In the genomic region with DNA sequence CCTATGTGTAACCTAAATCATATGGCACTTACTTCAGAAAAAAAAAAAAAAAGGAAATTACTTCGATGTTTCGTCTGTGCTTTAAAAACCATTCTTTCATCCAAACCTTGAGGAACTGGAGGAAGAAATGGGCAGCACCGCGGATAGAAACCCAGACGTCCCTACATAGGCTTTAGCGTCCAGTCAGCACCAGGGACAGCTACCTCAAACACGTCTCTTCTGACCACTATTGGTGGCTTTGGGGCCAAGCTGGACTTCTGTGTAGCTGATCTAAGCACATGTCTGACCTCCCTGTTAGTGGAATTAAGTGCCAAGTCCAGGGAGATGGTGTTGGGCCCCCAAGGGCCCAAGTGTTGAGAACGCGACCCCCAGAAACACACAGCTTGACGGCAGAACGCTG, we compare ENCODE assay signal across 9 mouse cellular contexts. TPM values are rescaled to one million over a fixed set of nuclear protein-coding genes. Genes with fewer than 3 reads are reported as not detected.
DNase-seq lines count a peak whose midpoint lies in the region; ATAC-seq and TF ChIP-seq lines count a peak whose summit lies in the region.
"Had no signal": no experiment of that assay in that cellular context is flagged by ENCODE, and none has a peak within 500 bp of the region (broad histone marks: within the 10 kb centered on the region; RNA-seq: fewer than 3 reads in every experiment).

A gene (minus strand): TSS at position 11 of the 400 bp plus-strand sequence.

- H3K4me3 ChIP-seq in forebrain, embryonic 16.5 days (replicated peaks; ENCODE audit: low read length), result peak within 1 kb of the TSS; percentile 71
- peak within 1 kb of the TSS; percentile 30 for H3K4me3 ChIP-seq in intestine, postnatal 0 days (ENCODE audit: low read depth, low read length)
- no peak within 1 kb of the TSS for H3K4me3 ChIP-seq in liver, adult 2 months (ENCODE audit: insufficient read depth, low read depth, low read length)
- H3K4me3 ChIP-seq in neural tube, embryonic 15.5 days (replicated peaks), result peak within 1 kb of the TSS; percentile 67
- H3K4me3 ChIP-seq: erythroblast, embryonic 14.5 days had no signal

- peak within 1 kb of the TSS; percentile 43 for H3K27ac ChIP-seq in forebrain, embryonic 16.5 days (ENCODE audit: low read length)
- H3K27ac ChIP-seq in intestine, postnatal 0 days (ENCODE audit: low read depth, low read length), result no peak within 1 kb of the TSS
- no peak within 1 kb of the TSS for H3K27ac ChIP-seq in liver, adult 2 months (replicated peaks; ENCODE audit: insufficient read depth, low read depth, low read length)
- peak within 1 kb of the TSS; percentile 89 for H3K27ac ChIP-seq in neural tube, embryonic 15.5 days (replicated peaks)

- TF ChIP-seq POLR2A in liver, adult 2 months (IDR thresholded peaks at IDR 0.05; ENCODE audit: extremely low read depth, insufficient read depth, low read length), result no peak

- TF ChIP-seq CTCF in intestine, postnatal 0 days (IDR thresholded peaks at IDR 0.05; ENCODE audit: low read depth), result 0 out of 2 replicates have a peak, but pooled peaks have one; percentile 4
- TF ChIP-seq CTCF in liver, adult 2 months (IDR thresholded peaks at IDR 0.05; ENCODE audit: low read depth, low read length), result no peak

- H3K4me2 ChIP-seq in forebrain, embryonic 16.5 days (ENCODE audit: low read length), result peak within 1 kb of the TSS; percentile 88
- peak within 1 kb of the TSS; percentile 53 for H3K4me2 ChIP-seq in intestine, postnatal 0 days (replicated peaks; ENCODE audit: low read depth)
- H3K4me2 ChIP-seq in neural tube, embryonic 15.5 days, result peak within 1 kb of the TSS; percentile 77

- 9% methylated on average over 11 of the region's 11 CpGs for WGBS in forebrain, embryonic 16.5 days
- 16% methylated on average over 11 of the region's 11 CpGs for WGBS in intestine, postnatal 0 days
- WGBS in liver, adult 2 months, result 17% methylated on average over 11 of the region's 11 CpGs
- 7% methylated on average over 11 of the region's 11 CpGs for WGBS in neural tube, embryonic 15.5 days

- H3K36me3 ChIP-seq in forebrain, embryonic 16.5 days (ENCODE audit: control insufficient read depth, insufficient read depth), result no peaks in the 10 kb centered on the region
- no peaks in the 10 kb centered on the region for H3K36me3 ChIP-seq in intestine, postnatal 0 days (ENCODE audit: control insufficient read depth, insufficient read depth)
- H3K36me3 ChIP-seq in liver, adult 2 months (ENCODE audit: control insufficient read depth, insufficient read depth, low read length), result no peaks in the 10 kb centered on the region
- H3K36me3 ChIP-seq in neural tube, embryonic 15.5 days, result no peaks in the 10 kb centered on the region

- ATAC-seq in cerebellum, adult (ENCODE audit: insufficient number of reproducible peaks, low FRiP score, low TSS enrichment), result peak; percentile 50
- 0 out of 2 replicates have a peak, but pooled peaks have one; percentile 8 for ATAC-seq in forebrain, embryonic 16.5 days
- no peak for ATAC-seq in intestine, postnatal 0 days
- ATAC-seq in neural tube, embryonic 15.5 days (ENCODE audit: low FRiP score), result peak; percentile 40; the same call in 1 of the 2 replicates

- H3K9ac ChIP-seq in forebrain, embryonic 16.5 days (replicated peaks; ENCODE audit: low read depth, low read length), result peak within 1 kb of the TSS; percentile 78
- no peak within 1 kb of the TSS for H3K9ac ChIP-seq in intestine, postnatal 0 days (ENCODE audit: low read depth, low read length)
- no peak within 1 kb of the TSS for H3K9ac ChIP-seq in liver, adult 2 months (ENCODE audit: low read depth, low read length)
- H3K9ac ChIP-seq in neural tube, embryonic 15.5 days (replicated peaks), result peak within 1 kb of the TSS; percentile 73

- peaks cover 10% of the 10 kb centered on the region for H3K4me1 ChIP-seq in forebrain, embryonic 16.5 days (replicated peaks; ENCODE audit: control insufficient read depth, insufficient read depth, low read length)
- no peaks in the 10 kb centered on the region for H3K4me1 ChIP-seq in intestine, postnatal 0 days (replicated peaks; ENCODE audit: control insufficient read depth, insufficient read depth, low read length)
- no peaks in the 10 kb centered on the region for H3K4me1 ChIP-seq in liver, adult 2 months (ENCODE audit: control insufficient read depth, insufficient read depth, low read length)
- H3K4me1 ChIP-seq in neural tube, embryonic 15.5 days, result peaks cover 25% of the 10 kb centered on the region

- no peaks in the 10 kb centered on the region for H3K9me3 ChIP-seq in forebrain, embryonic 16.5 days (ENCODE audit: control insufficient read depth, low read length)
- no peaks in the 10 kb centered on the region for H3K9me3 ChIP-seq in intestine, postnatal 0 days (ENCODE audit: control insufficient read depth)
- no peaks in the 10 kb centered on the region for H3K9me3 ChIP-seq in neural tube, embryonic 15.5 days (replicated peaks)

- H3K27me3 ChIP-seq in forebrain, embryonic 16.5 days (replicated peaks; ENCODE audit: control insufficient read depth, insufficient read depth, low read length), result peaks cover 11% of the 10 kb centered on the region
- H3K27me3 ChIP-seq in intestine, postnatal 0 days (replicated peaks; ENCODE audit: control insufficient read depth, insufficient read depth, low read length), result peaks cover 44% of the 10 kb centered on the region
- H3K27me3 ChIP-seq in liver, adult 2 months (ENCODE audit: control insufficient read depth, insufficient read depth, low read length), result peaks cover 14% of the 10 kb centered on the region
- peaks cover 21% of the 10 kb centered on the region; the same call in 1 of the 2 replicates for H3K27me3 ChIP-seq in neural tube, embryonic 15.5 days (replicated peaks)

- H3K79me2 ChIP-seq in liver, adult 2 months (ENCODE audit: control insufficient read depth, insufficient read depth, low read length), result no peaks in the 10 kb centered on the region

- DNase-seq in thymus, postnatal 4 days, result peak; percentile 30
- DNase-seq in thymus, postnatal 36 days, result no peak
- peak; percentile 18 for DNase-seq in liver, adult 2 months (ENCODE audit: extremely low read depth, low read depth, low spot score)
- DNase-seq in thymus, postnatal 14 days, result no peak

RNA-seq across cellular contexts. Expression of the gene that starts here (rescaled TPM):
- polyA plus RNA-seq in forebrain, embryonic 16.5 days (2015; fragmentation: Nextera tagmentation; extraction: Ambion mirVana), result 13.1 and 15.6 TPM in 2 replicates
- polyA plus RNA-seq in intestine, postnatal 0 days (2015; fragmentation: Nextera tagmentation; extraction: Ambion mirVana), result 0.58 and 0.69 TPM in 2 replicates
- not detected in 2 replicates for total RNA-seq in liver, adult 2 months (2014; rRNA removed)
- polyA plus RNA-seq in liver, adult 2 months (2012; rRNA removed), result not detected in 2 replicates
- polyA plus RNA-seq in neural tube, embryonic 15.5 days (2015; fragmentation: Nextera tagmentation; extraction: Ambion mirVana), result 23.8 and 31.4 TPM in 2 replicates
- polyA plus RNA-seq: erythroblast, embryonic 14.5 days had no signal

Comparison
In these comparisons a context has a peak if more than half of its experiments do, and no peak if none do; other contexts are left out.
1. Peak in DNase-seq in liver, adult 2 months; RNA of the gene not detected or under 1 TPM.
2. H3K27ac ChIP-seq: peak in forebrain, embryonic 16.5 days (single experiment) and neural tube, embryonic 15.5 days (single experiment); none in intestine, postnatal 0 days (single experiment) and liver, adult 2 months (single experiment).
3. H3K9ac ChIP-seq: peak in forebrain, embryonic 16.5 days (single experiment) and neural tube, embryonic 15.5 days (single experiment); none in intestine, postnatal 0 days (single experiment) and liver, adult 2 months (single experiment).
4. Peak in every context shown above with its lines, with median percentiles within 50 percentile points of each other: H3K4me2 ChIP-seq.